Mouse (Mus musculus): ENCODE measurements around the gene E130308A19Rik. TPM values are rescaled to one million over a fixed set of nuclear protein-coding genes. Genes with fewer than 3 reads are reported as not detected.

E130308A19Rik gene
- polyA plus RNA-seq, 1 experiment: 5.7 TPM

DNA sequence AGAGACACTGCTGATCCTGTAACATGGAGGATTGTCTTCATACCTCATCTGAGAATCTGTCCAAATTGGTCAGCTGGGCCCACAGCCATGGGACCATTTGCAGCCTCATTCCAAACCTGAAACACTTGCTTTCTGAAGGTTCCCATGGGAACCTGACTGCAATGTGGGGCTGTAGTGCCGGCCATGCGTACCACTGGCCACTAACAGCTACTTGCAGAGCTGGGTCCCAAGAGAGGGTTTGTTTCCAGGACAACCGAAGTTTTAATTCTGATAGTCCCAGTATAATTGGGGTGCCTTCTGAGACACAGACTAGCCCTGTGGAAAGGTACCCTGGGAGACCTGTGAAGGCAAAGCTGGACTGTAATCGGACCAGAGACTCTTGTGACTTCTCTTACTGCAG, 64.1 kb downstream of the E130308A19Rik start:
- no peak for TF ChIP-seq GATA1 (IDR thresholded peaks at IDR 0.05; ENCODE audit: low read length)

- TF ChIP-seq GATA1 (IDR thresholded peaks at IDR 0.05; ENCODE audit: low read length): no peak
These were observed 70.8 kb downstream of the E130308A19Rik start for GRCm38 (mm10) chr4:59696846-59697245.

GRCm38 (mm10) chr4:59697869-59698268, 71.9 kb downstream of the E130308A19Rik start:
- TF ChIP-seq GATA1 (IDR thresholded peaks at IDR 0.05; ENCODE audit: low read length): no peak

DNA sequence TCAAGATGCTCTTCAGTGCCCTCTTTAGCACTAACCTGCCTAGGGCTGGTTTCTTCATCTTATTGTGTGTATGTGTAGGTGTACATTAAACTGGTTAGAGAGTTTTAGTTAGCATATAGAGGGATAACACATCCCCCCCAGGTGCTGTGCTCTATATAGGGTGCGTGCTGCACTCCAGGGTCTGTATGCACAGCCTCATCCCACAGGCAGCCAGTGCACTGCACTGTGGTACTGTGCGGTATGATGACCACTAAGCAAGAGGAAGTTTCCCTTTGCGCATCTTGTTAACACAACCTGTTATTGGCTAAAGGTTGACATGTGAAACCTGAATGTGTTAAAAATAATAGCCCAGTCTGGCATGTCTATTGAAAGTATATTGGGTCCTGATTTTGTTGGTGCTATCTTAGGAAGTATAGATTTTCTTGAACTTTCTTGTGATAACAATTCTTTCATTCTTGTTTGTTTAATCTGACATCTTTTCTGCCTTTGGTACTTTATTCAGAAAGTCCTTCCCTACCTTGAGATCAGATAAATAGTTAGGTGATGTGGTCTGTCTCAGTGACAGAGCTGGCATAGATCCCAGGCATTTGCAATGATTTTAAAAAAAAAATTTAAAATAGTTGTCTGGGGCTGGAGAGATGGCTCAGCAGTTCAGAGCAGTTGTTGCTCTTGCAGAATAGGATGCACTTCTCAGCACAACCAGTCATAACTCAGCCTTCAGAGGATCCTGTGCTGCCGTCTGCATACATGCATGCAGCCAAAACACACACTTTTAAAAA, 73.2 kb downstream of the E130308A19Rik start:
- no peak for TF ChIP-seq GATA1 (IDR thresholded peaks at IDR 0.05; ENCODE audit: low read length)

DNA sequence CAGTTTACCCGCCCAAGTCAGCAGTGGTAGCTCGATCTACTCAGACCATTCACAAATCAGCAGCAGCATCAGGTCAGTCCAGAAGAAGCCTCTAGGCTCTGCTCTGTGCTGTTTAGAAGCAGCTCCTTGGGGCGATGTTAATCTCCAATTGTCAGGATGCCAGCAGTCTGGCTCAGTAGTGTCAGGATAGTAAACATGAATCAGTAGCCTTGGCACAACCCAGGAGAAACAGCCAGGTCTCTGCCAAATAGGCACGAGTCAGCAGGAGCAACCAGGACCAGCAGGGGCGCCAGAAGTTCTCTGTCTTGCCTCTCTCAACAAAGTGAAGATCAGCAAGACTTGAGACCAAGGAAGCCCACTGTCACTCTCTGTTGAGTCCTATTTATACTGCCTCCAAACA, 83.3 kb downstream of the E130308A19Rik start:
- no peak for TF ChIP-seq GATA1 (IDR thresholded peaks at IDR 0.05; ENCODE audit: low read length)

DNA sequence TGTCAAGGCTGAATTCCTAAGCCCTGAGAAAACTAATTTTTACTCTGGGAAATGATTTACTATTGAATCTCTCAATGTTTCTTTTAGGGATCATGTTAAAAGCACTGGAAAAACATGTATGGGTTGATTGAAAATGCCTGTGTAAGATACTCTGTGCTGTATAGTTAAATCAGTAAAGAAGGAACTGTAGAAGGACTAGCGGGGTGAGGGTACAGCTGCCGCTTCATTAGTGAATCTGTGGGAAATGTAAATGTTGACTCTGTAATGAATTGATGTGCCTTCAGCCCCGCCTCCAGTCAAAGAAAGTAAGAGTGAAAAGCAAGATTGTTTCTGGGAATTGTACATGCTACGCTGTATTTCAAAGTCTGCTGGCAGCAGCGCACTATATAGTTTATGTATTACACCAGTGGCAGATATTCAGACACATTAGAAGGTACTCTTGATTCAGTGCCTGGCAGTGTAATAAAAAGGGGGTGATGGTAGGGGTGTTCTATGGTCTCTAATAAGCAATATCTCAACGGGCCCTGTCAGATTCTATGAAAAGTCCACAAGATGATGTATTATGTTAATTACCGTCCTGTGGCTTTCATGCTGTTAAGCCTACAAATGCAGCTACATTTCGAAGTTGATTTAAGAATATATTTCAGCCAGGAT, 84.9 kb downstream of the E130308A19Rik start:
- TF ChIP-seq GATA1 (IDR thresholded peaks at IDR 0.05; ENCODE audit: low read length): no peak

DNA sequence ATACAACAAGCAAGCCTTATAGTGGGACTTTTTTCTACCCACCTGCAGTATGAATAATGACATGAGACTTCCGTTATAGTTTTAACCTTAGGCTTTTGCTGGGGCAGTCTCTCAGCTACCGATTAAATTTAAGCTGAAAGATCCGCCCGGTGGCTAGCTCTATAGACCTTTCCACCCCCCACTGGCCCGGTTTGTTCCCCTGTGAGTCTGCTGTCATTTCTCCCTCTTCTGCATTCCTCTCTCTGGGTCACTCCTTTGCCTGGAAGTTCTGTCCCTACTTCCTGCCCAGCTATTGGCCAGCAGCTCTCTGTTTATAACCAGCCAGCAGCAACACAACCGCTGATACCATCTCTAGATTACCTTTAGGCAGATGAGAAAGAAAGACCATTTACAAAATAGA, 86.4 kb downstream of the E130308A19Rik start:
- TF ChIP-seq GATA1 (IDR thresholded peaks at IDR 0.05; ENCODE audit: low read length): no peak

DNA sequence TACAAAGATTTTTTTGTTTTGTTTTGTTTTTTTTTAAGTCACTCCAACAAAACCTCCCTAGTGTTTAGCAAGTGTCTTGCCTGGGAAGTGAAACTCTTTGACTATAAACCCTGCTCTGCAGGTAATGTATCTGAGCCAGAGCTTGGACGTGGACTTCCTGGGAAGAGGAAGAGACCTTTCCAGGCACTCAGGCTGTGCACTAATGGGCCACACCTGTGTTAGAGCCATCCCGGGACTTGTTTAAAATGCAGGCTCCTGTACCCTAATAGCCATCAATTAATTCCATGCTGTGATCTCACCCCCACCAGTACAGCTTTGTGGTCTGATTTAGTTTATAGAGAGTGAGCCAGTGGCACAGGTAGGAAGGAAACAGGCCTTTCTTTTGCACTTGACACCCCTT, 86.9 kb downstream of the E130308A19Rik start:
- TF ChIP-seq GATA1 (IDR thresholded peaks at IDR 0.05; ENCODE audit: low read length): no peak

DNA sequence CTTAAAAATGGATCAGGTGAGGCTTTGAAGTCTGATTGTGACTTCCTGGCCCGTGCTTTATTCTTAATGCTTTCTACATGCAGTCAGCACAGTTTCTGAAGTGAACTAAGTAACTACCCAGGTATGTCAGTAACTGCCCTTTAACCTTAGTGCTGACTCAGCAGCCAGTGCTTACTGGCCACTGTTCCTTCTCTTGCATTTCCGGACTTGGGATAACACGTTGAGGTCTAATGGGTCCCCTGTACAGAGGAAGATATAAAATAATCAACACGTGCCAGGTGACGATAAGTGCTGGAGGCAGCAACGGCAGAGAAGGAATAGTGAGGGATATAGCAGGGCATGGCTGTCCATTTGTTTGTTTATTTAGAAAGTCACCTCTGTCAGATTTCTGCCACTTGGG, 88.5 kb downstream of the E130308A19Rik start:
- TF ChIP-seq GATA1 (IDR thresholded peaks at IDR 0.05; ENCODE audit: low read length): no peak

- no peak for TF ChIP-seq GATA1 (IDR thresholded peaks at IDR 0.05; ENCODE audit: low read length)
These were observed 88.9 kb downstream of the E130308A19Rik start for GRCm38 (mm10) chr4:59714926-59715325.

GRCm38 (mm10) chr4:59715531-59715930, 89.5 kb downstream of the E130308A19Rik start:
- TF ChIP-seq GATA1 (IDR thresholded peaks at IDR 0.05; ENCODE audit: low read length): no peak

DNA sequence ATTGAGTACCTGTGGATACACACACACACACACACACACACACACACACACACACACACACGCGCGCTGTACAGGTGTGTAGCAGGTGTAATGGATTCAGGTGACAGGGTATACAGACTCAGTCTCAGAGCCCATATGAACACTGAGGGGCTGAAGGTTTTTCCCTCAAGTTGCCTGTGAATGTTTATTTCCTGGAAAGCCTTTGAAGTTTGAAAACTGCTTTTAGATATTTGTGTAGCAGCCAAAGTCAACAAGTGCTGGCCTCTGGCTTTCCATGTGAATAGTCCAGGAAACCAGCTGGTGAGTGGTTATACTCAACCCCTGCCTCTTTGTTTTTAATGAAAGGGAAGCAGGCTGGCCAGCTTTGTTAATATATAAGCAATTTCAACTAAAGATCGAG, 91.3 kb downstream of the E130308A19Rik start:
- no peak for TF ChIP-seq GATA1 (IDR thresholded peaks at IDR 0.05; ENCODE audit: low read length)

GRCm38 (mm10) chr4:59718542-59718941, 92.5 kb downstream of the E130308A19Rik start:
- TF ChIP-seq GATA1 (IDR thresholded peaks at IDR 0.05; ENCODE audit: low read length): no peak

DNA sequence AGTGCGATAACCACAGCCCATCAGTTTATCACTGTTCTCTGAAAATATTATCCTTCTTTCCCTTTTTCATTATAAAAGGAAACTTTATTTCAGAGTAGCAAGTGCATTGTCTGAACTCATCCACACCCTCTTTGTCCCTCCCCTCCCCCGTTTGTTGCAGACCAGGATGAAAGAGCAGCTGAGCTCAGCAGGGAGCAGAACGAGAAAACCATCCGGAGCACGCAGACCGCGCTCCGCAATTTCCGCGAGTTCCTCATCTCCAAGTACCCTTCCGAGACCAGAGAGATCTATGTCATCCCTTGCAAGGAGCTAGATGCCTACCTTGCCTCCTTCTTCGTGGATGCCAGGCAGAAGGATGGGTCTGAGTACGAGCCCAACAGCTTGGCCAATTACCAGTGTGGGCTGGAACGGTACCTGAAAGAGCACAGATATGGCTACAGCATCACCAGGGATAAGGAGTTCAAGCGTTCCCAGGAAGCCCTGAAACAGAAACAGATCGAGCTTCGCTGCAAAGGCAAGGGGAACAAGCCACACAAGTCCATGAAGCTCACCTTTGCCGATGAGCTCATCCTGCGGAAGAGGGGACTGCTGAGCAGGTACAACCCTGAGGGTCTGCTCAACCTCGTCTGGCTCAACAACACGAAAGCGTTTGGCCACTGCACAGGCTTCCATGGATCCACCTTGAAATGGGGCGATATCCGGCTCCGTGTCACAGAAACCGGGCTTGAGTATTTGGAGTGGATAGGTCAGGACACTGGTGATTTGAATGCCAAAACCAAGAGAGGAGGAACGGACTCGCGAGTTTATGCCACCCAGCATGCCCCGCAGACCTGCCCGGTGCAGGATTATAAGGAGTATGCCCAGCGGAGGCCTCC, 93.7 kb downstream of the E130308A19Rik start:
- TF ChIP-seq GATA1 (IDR thresholded peaks at IDR 0.05; ENCODE audit: low read length): no peak

DNA sequence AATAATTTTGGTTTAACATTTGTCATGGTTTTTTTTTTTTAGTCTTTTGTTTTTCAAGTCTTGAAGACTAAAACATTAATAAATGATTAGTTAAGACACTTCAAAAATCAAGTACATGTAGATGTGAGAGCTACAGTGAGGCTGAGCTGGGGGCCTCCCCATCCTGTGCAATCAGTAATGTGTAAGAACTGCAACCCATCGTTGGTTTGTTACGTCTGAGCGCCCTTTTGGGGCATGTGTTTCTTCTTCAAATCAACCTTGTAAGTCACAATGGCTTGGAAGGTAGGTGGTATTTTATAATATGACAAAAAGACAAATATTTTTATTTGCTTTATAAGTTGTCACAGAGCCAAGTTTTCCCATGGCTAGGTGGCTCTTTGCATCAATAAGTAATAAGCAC, 95.8 kb downstream of the E130308A19Rik start:
- no peak for TF ChIP-seq GATA1 (IDR thresholded peaks at IDR 0.05; ENCODE audit: low read length)

GRCm38 (mm10) chr4:59725579-59725978, 99.6 kb downstream of the E130308A19Rik start:
- TF ChIP-seq GATA1 (IDR thresholded peaks at IDR 0.05; ENCODE audit: low read length): peak; percentile 11
